Mouse (Mus musculus) cerebellum, postnatal 4 days (tissue): ENCODE measurements at regions not wholly inside any gene's neighbourhood (a gene's known extent, or its start where the extent isn't known, plus 50 kb on each side); places are given as distances from the start of the nearest gene placed in this dataset.

Source experiments
- DNase-seq, 2 experiments: peaks; one replicate each; pipeline ENCODE4 v3.0.0; 2022; ENCODE audit warnings: low spot score in 2 of 2, mixed read lengths in 1 of 2

DNA sequence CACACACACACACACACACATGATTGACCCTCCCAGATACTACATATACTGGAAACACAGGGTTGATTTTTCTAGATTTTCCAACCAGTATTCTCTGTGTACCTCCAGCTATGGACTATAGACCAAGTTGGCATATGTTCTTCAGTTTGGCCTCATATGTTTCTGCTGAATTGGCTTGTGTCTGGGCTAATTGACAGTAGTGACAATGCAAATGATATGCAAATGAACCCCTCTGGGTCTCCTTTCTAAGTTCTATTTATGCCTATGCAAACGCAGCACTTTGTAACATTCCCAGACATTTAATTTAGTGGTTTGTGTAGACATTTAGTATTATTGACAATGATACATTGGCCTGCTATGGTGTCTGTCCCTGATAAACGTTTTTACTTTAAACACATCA, 582.0 kb upstream of the Negr1 start:
- DNase-seq = no peak

DNA sequence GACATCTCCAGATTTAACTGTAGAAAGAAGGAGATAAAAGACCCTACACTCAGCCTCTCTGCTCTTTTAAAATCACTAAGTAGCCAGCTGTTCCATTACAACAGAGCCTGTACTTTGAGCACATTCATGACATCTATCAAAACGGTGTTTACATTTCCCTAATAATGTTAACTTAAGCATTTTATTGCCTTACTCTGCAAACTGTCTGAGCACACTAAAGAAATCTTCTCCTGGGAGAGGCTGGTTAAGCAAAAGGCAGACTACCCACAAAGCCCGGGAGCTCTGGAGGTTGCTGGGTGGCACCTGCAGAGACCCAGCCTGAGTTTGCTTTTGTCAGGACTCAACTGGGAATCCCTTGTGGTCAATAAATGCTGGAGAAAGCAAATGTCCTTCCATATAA, 567.5 kb upstream of the Negr1 start:
- no peak for DNase-seq

DNA sequence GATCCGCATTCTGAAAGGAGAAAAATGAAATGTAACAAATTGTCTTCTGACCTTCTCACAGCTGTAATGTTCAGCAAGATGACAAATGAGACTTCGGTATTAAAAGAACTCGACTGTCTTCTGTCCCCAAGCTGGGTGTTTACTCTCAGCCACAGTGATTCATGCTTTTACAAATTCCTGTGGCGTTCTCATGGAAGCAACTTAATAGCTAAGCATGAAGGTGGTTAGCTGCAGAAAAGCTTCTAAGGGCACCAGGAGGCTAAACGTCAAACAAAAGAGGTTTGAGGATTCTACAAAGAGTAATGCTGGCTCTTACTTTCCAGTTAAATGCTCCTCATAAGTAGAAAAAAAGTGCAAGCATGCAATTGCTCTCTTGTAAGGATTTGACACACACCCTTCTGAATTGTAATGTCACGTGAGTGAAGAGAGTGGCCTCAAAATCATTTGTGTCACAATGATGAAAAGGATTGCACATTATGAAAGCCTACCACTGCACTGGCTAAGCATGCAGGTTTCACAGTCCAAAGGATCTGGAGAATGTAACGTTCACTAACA, 543.8 kb upstream of the Negr1 start:
- DNase-seq = no peak

DNA sequence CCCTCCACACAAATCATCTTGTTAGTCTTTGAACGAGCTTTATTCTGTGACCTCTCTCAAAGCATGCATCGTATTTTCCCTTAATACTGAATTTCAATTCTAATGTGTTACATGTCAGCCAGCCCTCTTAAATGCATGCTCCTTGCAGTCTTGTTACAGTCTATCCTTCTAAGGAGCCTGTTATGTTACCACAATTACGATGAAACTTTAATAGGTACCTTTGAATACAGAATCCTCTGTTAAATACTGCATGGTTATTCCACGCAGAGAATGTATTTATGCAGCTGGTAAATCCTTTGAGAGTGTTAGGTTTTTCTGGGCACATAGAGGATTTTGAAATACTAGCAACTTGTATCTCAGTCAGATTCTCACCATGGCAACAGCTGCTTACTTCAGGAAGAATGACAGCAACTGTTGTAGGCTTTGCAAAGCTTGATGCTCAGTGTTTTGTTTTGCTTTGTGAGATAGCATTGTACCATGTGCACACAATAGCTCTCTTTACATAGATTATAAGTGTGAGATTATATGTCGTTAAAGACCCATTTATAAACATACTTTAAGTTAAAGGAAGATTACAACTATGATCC, 532.9 kb upstream of the Negr1 start:
- no peak for DNase-seq

DNA sequence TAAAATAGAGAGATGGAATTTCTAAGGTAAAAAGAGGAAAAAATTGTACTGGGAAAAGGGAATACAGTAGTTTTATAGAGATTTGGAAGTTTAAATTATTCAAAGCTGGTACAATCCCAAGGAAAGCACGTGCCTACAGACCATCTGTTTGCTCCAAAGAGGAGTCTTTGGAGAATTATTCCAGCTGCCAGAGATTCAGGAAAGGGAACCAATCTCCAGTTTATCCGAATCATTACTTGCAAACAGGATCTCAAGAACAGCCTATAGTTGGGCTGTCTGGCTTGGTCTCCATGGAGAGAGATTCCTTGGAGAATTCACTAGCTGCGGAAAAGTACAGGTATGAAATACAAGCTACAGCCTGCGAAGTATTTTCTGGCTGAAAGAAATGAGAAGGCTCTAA, 491.3 kb upstream of the Negr1 start:
- no peak for DNase-seq

DNA sequence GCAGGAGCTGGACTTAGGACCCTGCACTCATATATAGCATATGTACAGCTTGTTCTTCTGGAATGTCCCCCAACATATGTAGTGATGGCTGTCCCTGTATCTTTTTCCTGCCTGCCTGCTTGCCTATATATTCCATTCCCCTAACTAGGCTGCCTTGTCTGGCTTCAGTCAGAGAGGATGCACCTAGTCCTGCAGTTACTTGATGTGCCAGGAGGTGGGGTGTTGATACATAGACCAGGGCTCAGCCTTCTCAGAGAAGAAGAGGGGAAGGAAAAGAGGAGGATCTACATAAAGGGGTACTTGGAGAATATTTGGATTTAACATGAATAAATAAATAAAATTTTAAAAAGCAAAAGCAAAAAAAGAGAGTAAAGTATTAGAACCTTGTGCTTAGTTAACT, 479.3 kb upstream of the Negr1 start:
- no peak for DNase-seq

DNA sequence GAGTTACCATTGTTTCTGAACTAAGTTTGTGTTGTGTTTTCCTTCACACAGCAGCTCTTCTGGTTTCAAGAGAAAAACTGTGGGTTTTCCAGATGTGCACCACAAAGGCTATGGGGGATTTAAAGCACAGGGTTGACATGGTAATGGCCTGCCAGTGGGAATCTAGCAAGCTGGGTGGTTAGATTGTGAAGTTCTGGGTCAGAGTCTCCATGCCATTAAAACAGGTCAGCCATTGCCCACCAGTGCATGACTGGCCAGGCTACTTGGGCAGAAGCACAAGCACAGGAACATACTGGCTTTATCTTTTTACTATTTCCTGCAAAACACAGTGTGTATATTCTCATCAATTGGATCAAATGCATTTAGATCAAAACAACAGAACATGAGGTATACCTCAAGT, 467.9 kb upstream of the Negr1 start:
- no peak for DNase-seq

DNA sequence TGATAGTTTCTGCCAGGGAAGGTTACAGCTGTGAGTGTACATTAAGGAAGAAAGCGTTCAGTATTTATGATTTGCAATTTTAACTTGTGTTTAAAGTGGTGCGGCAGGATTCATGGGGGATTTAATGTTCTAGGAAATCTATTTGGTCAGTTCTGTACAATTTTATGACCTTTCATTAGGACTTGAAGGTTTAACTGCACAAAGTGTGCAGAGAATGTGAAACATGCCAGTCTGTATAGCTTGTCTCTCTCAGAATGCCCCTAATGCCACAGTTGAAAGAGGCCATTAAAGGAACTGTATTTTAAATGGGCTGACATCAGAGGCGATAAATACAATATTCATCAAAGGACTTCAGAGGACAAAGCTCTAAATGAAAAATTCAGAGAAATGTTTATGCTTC, 466.6 kb upstream of the Negr1 start:
- DNase-seq = no peak

DNA sequence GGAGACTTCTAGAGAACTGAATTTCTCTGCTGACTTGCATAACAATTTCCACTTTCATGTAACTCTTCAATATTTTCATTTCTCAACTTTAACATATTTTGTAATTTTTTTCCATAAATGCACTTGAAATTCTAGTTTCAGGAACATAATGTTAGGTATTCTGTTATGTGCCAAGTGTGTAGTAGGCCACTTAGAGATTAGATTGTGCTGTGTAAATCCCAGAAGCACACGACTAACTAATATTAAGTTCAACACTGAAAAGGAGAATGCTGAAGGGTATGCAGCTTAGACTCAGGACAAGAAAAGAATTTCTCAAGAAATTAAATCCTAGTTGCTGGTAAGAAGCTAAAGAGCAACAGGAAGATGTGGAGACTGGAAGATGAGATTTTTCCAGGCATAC, 455.8 kb upstream of the Negr1 start:
- no peak for DNase-seq

DNA sequence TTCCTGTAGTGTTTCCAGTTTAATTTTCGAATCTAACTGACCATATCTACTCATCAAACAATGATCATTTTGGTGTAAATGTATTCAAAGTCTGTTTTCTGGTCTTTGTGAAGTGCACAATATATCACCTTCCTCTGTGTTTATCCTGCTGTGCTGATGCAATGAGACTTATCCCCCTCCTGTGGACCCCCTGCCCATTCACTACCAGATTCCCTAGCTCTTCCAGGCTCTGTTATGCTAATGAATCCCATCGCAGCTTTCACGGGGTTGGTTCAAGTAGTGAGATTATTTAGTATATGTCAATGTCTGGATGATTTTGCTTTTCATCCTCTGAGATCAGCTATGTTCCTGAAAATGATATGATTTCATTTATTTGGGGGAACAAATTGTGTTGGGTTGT, 441.3 kb upstream of the Negr1 start:
- DNase-seq = no peak

DNA sequence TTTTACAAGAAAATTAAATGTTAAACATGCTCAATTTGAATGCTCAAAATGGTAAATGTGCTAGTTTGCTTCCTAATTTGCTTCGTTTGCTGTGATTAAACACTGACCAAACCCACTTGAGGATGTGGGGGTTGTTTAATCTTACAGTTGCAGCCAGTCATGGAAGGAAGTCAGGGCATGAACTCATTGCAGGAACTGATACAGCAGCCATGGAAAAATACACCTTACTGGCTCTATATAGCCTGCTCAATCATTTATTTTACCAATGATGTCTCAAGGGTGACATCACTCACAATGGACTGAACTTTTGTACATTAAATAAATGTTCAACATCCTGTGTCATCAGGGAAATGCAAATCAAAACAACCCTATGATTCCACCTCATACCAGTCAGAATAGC, 430.0 kb upstream of the Negr1 start:
- no peak for DNase-seq

DNA sequence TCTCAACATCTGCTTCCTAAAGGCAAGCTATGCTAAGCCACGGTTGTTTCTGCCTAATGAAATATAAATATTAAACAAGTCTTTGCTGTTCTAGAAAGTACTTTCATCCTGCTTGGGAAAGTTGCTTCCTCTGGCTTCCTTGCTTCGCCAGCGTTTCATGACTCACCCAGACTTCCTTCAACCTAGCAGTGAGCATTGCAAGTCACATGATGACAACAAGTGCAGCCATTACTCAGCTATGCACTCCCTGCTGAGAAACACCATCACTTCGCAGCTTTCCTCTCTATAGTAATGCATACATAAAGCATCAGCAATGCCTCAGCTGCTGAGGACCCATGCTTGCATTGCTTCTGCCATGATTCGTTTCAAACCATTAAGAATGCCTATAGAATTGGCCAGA, 420.2 kb upstream of the Negr1 start:
- DNase-seq = no peak

DNA sequence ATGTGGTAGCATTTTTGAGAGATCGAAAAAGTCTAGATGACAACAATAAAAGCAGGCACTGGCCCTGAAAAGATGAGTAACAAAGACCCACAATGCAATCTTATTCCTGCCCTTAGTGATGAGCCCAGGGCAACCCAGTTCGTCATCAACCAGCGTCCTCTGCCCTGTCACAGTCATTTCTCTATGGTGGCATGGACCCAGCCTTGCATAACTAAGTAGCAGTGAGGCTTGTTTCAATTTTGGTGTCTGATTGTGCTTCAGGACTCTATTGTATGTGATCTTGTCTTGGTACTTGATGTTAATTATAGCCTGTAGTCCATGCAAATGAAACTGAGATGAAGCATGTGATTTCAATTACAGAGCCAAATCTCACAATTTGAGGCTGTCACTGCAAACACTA, 412.3 kb upstream of the Negr1 start:
- no peak for DNase-seq

DNA sequence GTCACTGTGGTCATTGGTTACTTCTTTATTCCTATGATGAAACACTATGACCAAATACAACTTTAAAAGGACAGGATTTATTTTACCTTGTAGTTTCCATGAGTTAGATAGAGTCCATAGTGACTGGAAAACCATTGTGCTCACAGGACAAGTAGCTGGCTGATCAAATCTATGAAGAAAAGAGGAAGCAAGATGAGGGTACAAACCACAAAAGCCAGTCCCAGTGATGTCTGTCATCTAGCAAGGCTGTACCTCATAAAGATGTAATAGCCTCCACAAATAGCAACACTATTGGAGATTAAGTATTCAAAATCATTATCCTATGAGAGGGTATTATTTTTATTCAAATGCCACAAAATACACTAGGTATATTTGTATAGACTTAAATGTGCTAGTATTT, 391.5 kb upstream of the Negr1 start:
- DNase-seq = no peak

DNA sequence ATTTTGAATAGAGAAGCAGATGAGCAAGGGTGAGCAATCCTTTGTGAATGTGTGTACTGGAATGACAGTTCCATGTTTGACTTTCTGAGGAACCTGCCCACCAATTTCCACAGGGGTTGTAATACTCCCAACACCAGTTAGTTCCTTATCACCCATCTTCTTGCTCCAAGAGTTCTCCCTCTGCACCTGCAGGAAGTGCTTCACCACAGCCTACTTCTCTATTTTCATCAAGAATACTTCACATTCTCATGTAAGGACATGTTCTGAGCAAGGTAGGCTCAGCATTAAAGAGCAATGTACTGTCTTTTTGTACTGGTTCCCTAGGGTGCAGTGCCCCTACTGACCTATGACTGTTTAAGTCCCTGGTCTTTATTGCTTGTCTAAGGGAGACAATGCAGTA, 362.9 kb upstream of the Negr1 start:
- no peak for DNase-seq

DNA sequence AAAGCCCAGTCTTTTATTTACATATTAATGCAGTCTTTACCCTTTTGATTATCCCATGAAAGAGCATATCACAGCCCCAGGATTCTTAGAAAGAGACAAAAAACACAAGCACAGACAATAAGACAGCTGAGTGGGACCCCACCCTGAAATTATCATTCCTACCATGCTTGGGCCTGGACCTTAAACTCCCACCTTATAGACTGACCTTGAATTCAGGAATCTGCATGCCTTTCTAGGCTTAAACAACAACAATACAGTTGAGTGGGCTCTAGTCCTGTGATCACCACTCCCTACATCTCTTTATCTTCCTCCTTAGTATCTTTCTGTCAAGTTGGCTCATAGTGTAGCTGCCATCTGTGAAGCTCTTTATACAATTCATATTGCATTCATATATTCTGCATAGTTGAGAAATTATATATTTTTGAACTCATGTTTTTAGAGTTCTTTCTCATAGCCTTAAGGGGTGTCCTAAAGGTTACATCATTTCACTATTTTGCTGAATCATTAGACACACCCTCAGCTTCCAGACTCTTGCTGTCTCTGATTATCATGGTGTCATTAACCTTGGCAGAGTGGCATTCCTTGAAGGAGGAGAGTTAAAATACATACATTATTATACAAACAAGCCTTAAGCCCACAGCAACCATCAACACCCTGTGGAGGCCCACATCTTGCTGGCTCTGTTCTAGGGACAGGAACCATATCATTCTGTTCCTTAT, 361.7 kb upstream of the Negr1 start:
- no peak for DNase-seq

DNA sequence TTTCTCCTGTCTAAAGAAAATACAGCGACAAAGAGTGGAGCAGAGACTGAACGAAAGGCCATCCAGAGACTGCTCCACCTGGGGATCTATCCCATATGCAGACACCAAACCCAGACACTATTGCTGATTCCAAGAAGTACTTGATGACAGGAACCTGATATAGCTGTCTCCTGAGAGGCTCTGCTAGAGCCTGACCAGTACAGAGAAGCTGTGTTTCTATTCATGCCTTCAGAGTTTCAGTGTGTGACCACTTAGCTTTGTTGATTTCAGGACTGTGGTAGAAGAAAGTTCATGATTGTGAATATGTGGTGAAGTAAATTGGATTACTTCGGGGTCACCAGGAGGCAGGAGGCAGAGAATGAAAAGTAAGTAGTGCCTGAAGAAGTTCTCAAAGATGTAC, 356.3 kb upstream of the Negr1 start:
- no peak for DNase-seq

DNA sequence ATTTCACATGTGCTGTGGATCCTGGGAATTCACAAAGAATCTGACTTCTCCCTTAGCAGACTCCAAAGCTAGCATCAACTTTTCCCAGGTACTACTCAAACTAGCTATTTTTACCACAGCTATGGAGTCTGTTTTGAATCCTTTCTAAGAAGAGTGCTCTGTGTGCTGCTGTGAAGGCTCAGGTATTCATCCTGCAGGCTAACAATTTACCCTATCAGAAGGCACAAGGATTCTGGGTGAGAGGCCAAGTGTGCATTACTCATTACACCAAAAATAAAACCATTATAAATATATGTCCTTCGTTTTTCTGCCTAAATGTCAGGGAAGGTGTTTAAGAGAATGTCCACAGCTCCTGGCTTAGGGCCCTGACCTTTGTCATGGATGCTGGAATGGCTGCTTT, 353.2 kb upstream of the Negr1 start:
- no peak for DNase-seq

DNA sequence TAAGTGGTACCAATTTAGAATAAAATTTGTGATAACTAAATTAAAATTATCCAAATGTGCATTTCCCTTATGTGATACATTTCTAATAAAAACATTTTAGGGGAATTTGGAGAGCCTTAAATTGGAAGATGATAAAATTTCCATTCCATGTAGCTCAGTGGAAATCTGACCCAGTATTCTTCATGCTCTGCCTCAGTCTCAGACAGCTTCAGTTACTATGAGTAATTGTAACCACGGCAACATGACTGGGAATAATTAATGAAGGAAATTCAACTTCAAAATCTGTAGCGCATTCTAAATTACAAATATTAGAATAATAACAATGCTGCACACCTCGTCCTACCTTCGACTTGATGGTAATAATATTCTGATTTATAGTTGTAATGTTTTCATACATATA, 350.8 kb upstream of the Negr1 start:
- no peak for DNase-seq

DNA sequence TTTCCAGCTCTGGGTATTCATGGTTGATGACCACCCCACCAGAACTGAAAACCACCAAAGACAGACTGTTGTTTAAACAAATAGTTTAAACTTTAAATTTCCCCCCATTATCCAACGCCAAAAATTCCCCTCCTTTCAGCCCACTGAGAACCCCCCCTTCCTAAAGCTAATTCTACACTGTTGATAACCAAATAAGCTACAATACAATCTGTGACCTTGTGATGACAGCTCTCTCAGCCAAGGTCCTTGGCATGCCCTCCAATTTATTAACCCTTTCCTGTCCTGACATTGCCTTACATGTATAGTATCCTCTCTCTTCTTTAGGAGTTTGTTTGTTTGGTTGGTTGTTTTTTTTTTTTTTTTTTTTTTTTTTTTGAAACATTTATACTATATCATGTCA, 346.8 kb upstream of the Negr1 start:
- no peak for DNase-seq

DNA sequence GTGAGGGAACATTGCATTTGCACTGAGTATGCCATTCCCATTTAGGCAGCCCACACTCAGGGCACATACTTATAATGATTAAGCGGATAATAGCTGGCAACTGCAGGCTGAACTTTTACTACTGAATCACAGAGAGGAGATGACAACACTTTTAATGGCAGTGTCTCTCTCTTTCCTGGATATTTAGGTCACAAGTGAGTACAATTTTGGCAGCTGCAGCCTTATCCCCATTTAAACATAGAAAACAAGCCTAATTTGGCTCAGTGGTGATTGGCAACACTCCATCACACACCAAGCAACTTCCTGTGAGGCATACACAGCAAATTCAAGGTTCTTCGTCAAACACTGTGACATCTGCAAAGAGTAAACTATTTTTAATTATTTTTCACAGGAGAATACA, 329.5 kb upstream of the Negr1 start:
- no peak for DNase-seq

DNA sequence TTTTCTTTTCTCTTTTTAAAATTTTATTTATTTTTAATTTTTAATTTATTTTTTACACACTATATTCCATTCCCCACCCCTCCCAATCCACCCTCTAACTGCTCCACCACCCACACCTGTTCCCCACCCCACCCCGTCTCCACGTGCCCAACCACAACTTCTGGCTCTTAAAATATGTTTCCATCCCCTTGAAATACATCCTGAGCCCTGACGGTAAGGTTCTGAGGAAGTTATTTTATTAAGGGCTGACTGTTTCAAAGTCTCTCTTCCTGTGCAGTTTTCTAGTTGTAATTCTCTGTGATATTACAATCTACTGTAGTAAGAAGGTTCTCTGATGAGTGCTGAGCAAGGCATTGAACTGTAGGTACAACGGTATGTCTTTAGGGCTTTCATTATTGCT, 325.6 kb upstream of the Negr1 start:
- DNase-seq = no peak

DNA sequence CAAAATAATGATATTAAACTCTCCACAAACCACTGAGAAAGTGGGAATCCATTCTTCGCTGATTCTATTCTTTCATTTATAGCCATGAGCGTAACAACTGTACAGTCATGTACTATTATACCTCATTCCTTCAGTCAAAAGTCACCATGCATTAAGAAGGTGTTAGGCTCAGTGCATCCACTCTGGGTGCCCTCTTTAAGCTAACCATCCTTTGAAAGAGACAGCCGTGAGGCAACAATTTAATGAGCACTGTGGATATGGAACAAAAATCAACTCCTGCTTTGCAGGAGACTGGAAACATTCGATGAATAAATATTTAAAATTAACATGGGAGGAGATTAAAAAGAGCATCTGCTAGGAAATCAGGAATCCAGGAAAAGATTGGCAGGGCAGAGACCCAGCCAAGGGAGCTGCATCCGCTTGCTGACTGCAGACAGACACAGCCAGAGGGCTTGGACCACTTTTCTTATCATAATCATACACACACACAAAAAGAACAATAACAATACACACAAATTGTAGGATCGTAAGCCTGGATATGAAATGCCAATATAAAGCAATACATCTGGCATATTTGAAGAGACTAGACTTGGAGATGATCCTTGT, 309.2 kb upstream of the Negr1 start:
- DNase-seq = no peak
